Mouse (Mus musculus): ENCODE results near the gene Stim1. TPM values are rescaled to one million over a fixed set of nuclear protein-coding genes. Genes with fewer than 3 reads are reported as not detected.
"Not testable (repeated sequence)": the region's sequence is repeated elsewhere in the genome, so short reads cannot be mapped to it uniquely, and the experiment has no call there.

Stim1 gene
- polyA plus RNA-seq, 1 experiment from 2014 or later, result 11.6 TPM

- peak; percentile 98 for DNase-seq (ENCODE audit: low spot score, missing footprints)
- WGBS, result 20% methylated on average over 4 of the region's 4 CpGs
- H3K4me2 ChIP-seq, result no peak overlapping the region
- H3K36me3 ChIP-seq (ENCODE audit: control insufficient read depth, insufficient read depth, low read length), result no peaks in the 10 kb centered on the region
- no peak overlapping the region for H3K27ac ChIP-seq (ENCODE audit: low read depth, low read length)
- H3K9ac ChIP-seq (ENCODE audit: low read length), result no peak overlapping the region
- no peak overlapping the region for H3K4me3 ChIP-seq (ENCODE audit: low read depth, low read length)
- H3K4me1 ChIP-seq (ENCODE audit: control insufficient read depth, insufficient read depth, low read length), result no peaks in the 10 kb centered on the region
- no peaks in the 10 kb centered on the region for H3K9me3 ChIP-seq (ENCODE audit: control insufficient read depth, low read length)
- ATAC-seq (ENCODE audit: low FRiP score), result peak; percentile 85
- H3K27me3 ChIP-seq (ENCODE audit: control insufficient read depth, insufficient read depth, low read length), result no peaks in the 10 kb centered on the region
These were observed 9.4 kb upstream of the Stim1 start for GRCm38 (mm10) chr7:102258189-102258588.

GRCm38 (mm10) chr7:102258753-102259152, 8.9 kb upstream of the Stim1 start:
- WGBS, result 79% methylated on average over 3 of the region's 3 CpGs
- H3K27me3 ChIP-seq (ENCODE audit: control insufficient read depth, insufficient read depth, low read length), result no peaks in the 10 kb centered on the region
- H3K9me3 ChIP-seq (ENCODE audit: control insufficient read depth, low read length), result no peaks in the 10 kb centered on the region

GRCm38 (mm10) chr7:102259716-102260479, 7.7 kb upstream of the Stim1 start:
- Histone ChIP-seq H3K9ac (ENCODE audit: low read length) (no peak overlapping the region), H3K27ac (ENCODE audit: low read depth, low read length) (no peak overlapping the region), H3K27me3 (ENCODE audit: control insufficient read depth, insufficient read depth, low read length) (no peaks in the 10 kb centered on the region), H3K36me3 (ENCODE audit: control insufficient read depth, insufficient read depth, low read length) (no peaks in the 10 kb centered on the region), H3K9me3 (ENCODE audit: control insufficient read depth, low read length) (no peaks in the 10 kb centered on the region), H3K4me3 (ENCODE audit: low read depth, low read length) (no peak overlapping the region), H3K4me2 (no peak overlapping the region), H3K4me1 (ENCODE audit: control insufficient read depth, insufficient read depth, low read length) (no peaks in the 10 kb centered on the region)
- 88% methylated on average over 10 of the region's 10 CpGs for WGBS
- DNase-seq (ENCODE audit: low spot score, missing footprints), result no peak
- no peak for ATAC-seq (ENCODE audit: low FRiP score)

More at GRCm38 (mm10) chr7:102258753-102259152, 8.9 kb upstream of the Stim1 start:
- no peak overlapping the region for H3K27ac ChIP-seq (ENCODE audit: low read depth, low read length)
- H3K4me3 ChIP-seq (ENCODE audit: low read depth, low read length), result no peak overlapping the region
- H3K9ac ChIP-seq (ENCODE audit: low read length), result no peak overlapping the region
- no peak overlapping the region for H3K4me2 ChIP-seq
- no peak for DNase-seq (ENCODE audit: low spot score, missing footprints)
- H3K36me3 ChIP-seq (ENCODE audit: control insufficient read depth, insufficient read depth, low read length), result no peaks in the 10 kb centered on the region
- no peaks in the 10 kb centered on the region for H3K4me1 ChIP-seq (ENCODE audit: control insufficient read depth, insufficient read depth, low read length)
- peak; percentile 16; the same call in 1 of the 2 replicates for ATAC-seq (ENCODE audit: low FRiP score)

- WGBS, result 93% methylated on average over 1 of the region's 1 CpGs
These were observed 7.1 kb upstream of the Stim1 start for GRCm38 (mm10) chr7:102260518-102260917.

GRCm38 (mm10) chr7:102263020-102263419, 4.6 kb upstream of the Stim1 start:
- ATAC-seq (ENCODE audit: low FRiP score), result no peak
- Histone ChIP-seq H3K4me3 (ENCODE audit: low read depth, low read length) (no peak overlapping the region), H3K9me3 (ENCODE audit: control insufficient read depth, low read length) (no peaks in the 10 kb centered on the region), H3K9ac (ENCODE audit: low read length) (no peak overlapping the region), H3K27ac (ENCODE audit: low read depth, low read length) (no peak overlapping the region), H3K27me3 (ENCODE audit: control insufficient read depth, insufficient read depth, low read length) (no peaks in the 10 kb centered on the region; the same call in 1 of the 2 replicates), H3K4me1 (ENCODE audit: control insufficient read depth, insufficient read depth, low read length) (no peaks in the 10 kb centered on the region; the same call in 1 of the 2 replicates), H3K4me2 (no peak overlapping the region), H3K36me3 (ENCODE audit: control insufficient read depth, insufficient read depth, low read length) (no peaks in the 10 kb centered on the region)
- 85% methylated on average over 2 of the region's 2 CpGs for WGBS
- no peak for DNase-seq (ENCODE audit: low spot score, missing footprints)

More at GRCm38 (mm10) chr7:102260518-102260917, 7.1 kb upstream of the Stim1 start:
- H3K4me2 ChIP-seq, result no peak overlapping the region
- DNase-seq (ENCODE audit: low spot score, missing footprints), result no peak
- no peaks in the 10 kb centered on the region for H3K27me3 ChIP-seq (ENCODE audit: control insufficient read depth, insufficient read depth, low read length)
- H3K4me1 ChIP-seq (ENCODE audit: control insufficient read depth, insufficient read depth, low read length), result no peaks in the 10 kb centered on the region
- no peaks in the 10 kb centered on the region for H3K36me3 ChIP-seq (ENCODE audit: control insufficient read depth, insufficient read depth, low read length)
- H3K9me3 ChIP-seq (ENCODE audit: control insufficient read depth, low read length), result no peaks in the 10 kb centered on the region
- H3K27ac ChIP-seq (ENCODE audit: low read depth, low read length), result no peak overlapping the region
- no peak overlapping the region for H3K4me3 ChIP-seq (ENCODE audit: low read depth, low read length)
- H3K9ac ChIP-seq (ENCODE audit: low read length), result no peak overlapping the region
- no peak for ATAC-seq (ENCODE audit: low FRiP score)

- not testable (repeated sequence) for DNase-seq (ENCODE audit: low spot score, missing footprints); ATAC-seq (ENCODE audit: low FRiP score)
- WGBS, result 92% methylated on average over 10 of the region's 10 CpGs
These were observed 1.6 kb upstream of the Stim1 start for GRCm38 (mm10) chr7:102266021-102266400.

GRCm38 (mm10) chr7:102266401-102267042, 1.1 kb upstream of the Stim1 start:
- H3K9me3 ChIP-seq (ENCODE audit: control insufficient read depth, low read length), result no peaks in the 10 kb centered on the region
- no peak; the same call in 1 of the 2 replicates for ATAC-seq (ENCODE audit: low FRiP score)
- H3K4me1 ChIP-seq (ENCODE audit: control insufficient read depth, insufficient read depth, low read length), result peaks cover 5% of the 10 kb centered on the region; the same call in 1 of the 2 replicates
- no peak overlapping the region for H3K4me2 ChIP-seq
- no peak overlapping the region for H3K4me3 ChIP-seq (ENCODE audit: low read depth, low read length)
- H3K27me3 ChIP-seq (ENCODE audit: control insufficient read depth, insufficient read depth, low read length), result peaks cover 9% of the 10 kb centered on the region; the same call in 1 of the 2 replicates
- no peak overlapping the region for H3K9ac ChIP-seq (ENCODE audit: low read length)
- no peak for DNase-seq (ENCODE audit: low spot score, missing footprints)
- H3K36me3 ChIP-seq (ENCODE audit: control insufficient read depth, insufficient read depth, low read length), result no peaks in the 10 kb centered on the region
- WGBS, result 53% methylated on average over 14 of the region's 14 CpGs
- no peak overlapping the region for H3K27ac ChIP-seq (ENCODE audit: low read depth, low read length)

More at GRCm38 (mm10) chr7:102266021-102266400, 1.6 kb upstream of the Stim1 start:
- H3K27me3 ChIP-seq (ENCODE audit: control insufficient read depth, insufficient read depth, low read length); H3K9me3 ChIP-seq (ENCODE audit: control insufficient read depth, low read length); H3K9ac ChIP-seq (ENCODE audit: low read length); H3K4me2 ChIP-seq; H3K27ac ChIP-seq (ENCODE audit: low read depth, low read length); H3K4me3 ChIP-seq (ENCODE audit: low read depth, low read length); H3K4me1 ChIP-seq (ENCODE audit: control insufficient read depth, insufficient read depth, low read length); H3K36me3 ChIP-seq (ENCODE audit: control insufficient read depth, insufficient read depth, low read length): not testable (repeated sequence)

GRCm38 (mm10) chr7:102267113-102267579, 460 bp upstream of the Stim1 start:
- H3K4me3 ChIP-seq (ENCODE audit: low read depth, low read length), result peak overlapping the region; percentile 80
- peak overlapping the region; percentile 70 for H3K9ac ChIP-seq (ENCODE audit: low read length)
- DNase-seq (ENCODE audit: low spot score, missing footprints) (peak; percentile 100), ATAC-seq (ENCODE audit: low FRiP score) (peak; percentile 94)
- no peaks in the 10 kb centered on the region for H3K9me3 ChIP-seq (ENCODE audit: control insufficient read depth, low read length)
- peaks cover 9% of the 10 kb centered on the region; the same call in 1 of the 2 replicates for H3K27me3 ChIP-seq (ENCODE audit: control insufficient read depth, insufficient read depth, low read length)
- H3K27ac ChIP-seq (ENCODE audit: low read depth, low read length), result no peak overlapping the region
- no peaks in the 10 kb centered on the region for H3K36me3 ChIP-seq (ENCODE audit: control insufficient read depth, insufficient read depth, low read length)
- under 1% methylated on average over 34 of the region's 34 CpGs for WGBS
- H3K4me1 ChIP-seq (ENCODE audit: control insufficient read depth, insufficient read depth, low read length), result peaks cover 5% of the 10 kb centered on the region; the same call in 1 of the 2 replicates
- H3K4me2 ChIP-seq, result peak overlapping the region; percentile 83

GRCm38 (mm10) chr7:102268395-102268748, 766 bp downstream of the Stim1 start:
- WGBS, result 3% methylated on average over 12 of the region's 12 CpGs
- Histone ChIP-seq H3K4me3 (ENCODE audit: low read depth, low read length) (peak overlapping the region; percentile 80), H3K4me1 (ENCODE audit: control insufficient read depth, insufficient read depth, low read length) (peaks cover 5% of the 10 kb centered on the region; the same call in 1 of the 2 replicates), H3K9ac (ENCODE audit: low read length) (peak overlapping the region; percentile 70), H3K36me3 (ENCODE audit: control insufficient read depth, insufficient read depth, low read length) (no peaks in the 10 kb centered on the region), H3K27me3 (ENCODE audit: control insufficient read depth, insufficient read depth, low read length) (peaks cover 9% of the 10 kb centered on the region; the same call in 1 of the 2 replicates), H3K9me3 (ENCODE audit: control insufficient read depth, low read length) (no peaks in the 10 kb centered on the region), H3K27ac (ENCODE audit: low read depth, low read length) (no peak overlapping the region), H3K4me2 (peak overlapping the region; percentile 83)
- ATAC-seq (ENCODE audit: low FRiP score) (no peak), DNase-seq (ENCODE audit: low spot score, missing footprints) (no peak)
